Mouse (Mus musculus) forebrain, embryonic 13.5 days (tissue): ENCODE results near the gene Olfr1170. TPM values are rescaled to one million over a fixed set of nuclear protein-coding genes. Genes with fewer than 3 reads are reported as not detected.

Experiments
- ATAC-seq: fragments of 200-750 bp; cut with Nextera tagmentation; 2 replicates; pipeline ENCODE4 v1.8.0; 2017
- H3K27ac ChIP-seq: fragments of 300-500 bp; sonication (generic); 2 replicates; pipeline ENCODE4 v1.5.1; 2015; ENCODE audit warnings: inconsistent platforms, mild to moderate bottlenecking, moderate library complexity
- H3K27me3 ChIP-seq: fragments of 300-500 bp; sonication (generic); 2 replicates; pipeline ENCODE4 v1.6.1; 2015; ENCODE audit warnings: mild to moderate bottlenecking, inconsistent platforms
- H3K36me3 ChIP-seq: fragments of 300-500 bp; sonication (generic); 2 replicates; pipeline ENCODE4 v1.6.1; 2015; ENCODE audit warnings: mild to moderate bottlenecking, inconsistent platforms; ENCODE audit not compliant: poor library complexity, severe bottlenecking
- H3K4me1 ChIP-seq: fragments of 300-500 bp; sonication (generic); 2 replicates; pipeline ENCODE4 v1.6.1; 2015; ENCODE audit warnings: inconsistent platforms
- H3K4me2 ChIP-seq: fragments of 300-500 bp; sonication (generic); 2 replicates; pipeline ENCODE4 v1.6.1; 2015; ENCODE audit warnings: inconsistent platforms, mild to moderate bottlenecking, moderate library complexity
- H3K4me3 ChIP-seq: fragments of 300-500 bp; sonication (generic); 2 replicates; pipeline ENCODE4 v1.5.1; 2015; ENCODE audit warnings: mild to moderate bottlenecking, inconsistent platforms
- H3K9ac ChIP-seq: fragments of 300-500 bp; sonication (generic); 2 replicates; pipeline ENCODE4 v1.6.1; 2015; ENCODE audit warnings: mild to moderate bottlenecking, inconsistent platforms
- H3K9me3 ChIP-seq: fragments of 300-500 bp; sonication (generic); replicated peaks from 2 replicates; pipeline ENCODE4 v1.6.1; 2016; ENCODE audit warnings: inconsistent platforms
- WGBS: fragments of 180-500 bp; shearing (Covaris S2); methylation state at CpG from one replicate; pipeline ENCODE4 v1.1.7; 2015; 5-methylcytosine and 5-hydroxymethylcytosine counted together
- polyA plus RNA-seq: library from polyadenylated mRNA; unstranded; fragments of >200 nt; fragmentation: Nextera tagmentation; extraction: Ambion mirVana; gene quantifications from 2 replicates; pipeline ENCODE4 v1.2.1, GENCODE M21; 2015

Gene Olfr1170
- not detected in 2 replicates for polyA plus RNA-seq

- Histone ChIP-seq H3K4me3 (no peak within 1 kb of the TSS), H3K4me1 (no peaks in the 10 kb centered on the region), H3K36me3 (no peaks in the 10 kb centered on the region), H3K27ac (no peak within 1 kb of the TSS), H3K9ac (no peak within 1 kb of the TSS), H3K27me3 (no peaks in the 10 kb centered on the region), H3K4me2 (no peak within 1 kb of the TSS), H3K9me3 (no peaks in the 10 kb centered on the region)
- no peak for ATAC-seq
- 93% methylated on average over 1 of the region's 1 CpGs for WGBS
Measured at GRCm38 (mm10) chr2:88228234-88228633, at the start of gene Olfr1170. Olfr1170 (minus strand) TSS chr2:88228334.

GRCm38 (mm10) chr2:88220784-88221183 is 7.3 kb downstream of the Olfr1170 start:
- H3K4me1 ChIP-seq: no peaks in the 10 kb centered on the region
- H3K9ac ChIP-seq: no peak overlapping the region
- no peak overlapping the region for H3K4me2 ChIP-seq
- H3K27me3 ChIP-seq: no peaks in the 10 kb centered on the region
- 91% methylated on average over 1 of the region's 1 CpGs for WGBS
- no peaks in the 10 kb centered on the region for H3K9me3 ChIP-seq
- no peaks in the 10 kb centered on the region for H3K36me3 ChIP-seq
- no peak overlapping the region for H3K4me3 ChIP-seq
- no peak for ATAC-seq
- H3K27ac ChIP-seq: no peak overlapping the region

- Histone ChIP-seq H3K4me3 (no peak within 1 kb of the TSS), H3K27ac (no peak within 1 kb of the TSS), H3K9me3 (no peaks in the 10 kb centered on the region), H3K27me3 (no peaks in the 10 kb centered on the region), H3K9ac (no peak within 1 kb of the TSS), H3K4me1 (no peaks in the 10 kb centered on the region), H3K4me2 (no peak within 1 kb of the TSS), H3K36me3 (no peaks in the 10 kb centered on the region)
- WGBS: 90% methylated on average over 2 of the region's 2 CpGs
- no peak for ATAC-seq
Measured at GRCm38 (mm10) chr2:88181580-88181979, 46.6 kb downstream of the Olfr1170 start, which contains the start of gene Olfr1168. Olfr1168 (plus strand) TSS chr2:88181880.

Other genes starting within 250 kb of the Olfr1170 start
- not detected in 2 replicates for gene Olfr1158, start 238.2 kb downstream of the Olfr1170 start, polyA plus RNA-seq
- gene Olfr1160, start 220.1 kb downstream of the Olfr1170 start, polyA plus RNA-seq: not detected in 2 replicates
- not detected in 2 replicates for gene Olfr1161, start 205.6 kb downstream of the Olfr1170 start, polyA plus RNA-seq
- not detected in 2 replicates for gene Olfr73, start 190.6 kb downstream of the Olfr1170 start, polyA plus RNA-seq
- not detected in 2 replicates for gene Olfr1162, start 177.2 kb downstream of the Olfr1170 start, polyA plus RNA-seq
- gene Olfr1163, start 156.5 kb downstream of the Olfr1170 start, polyA plus RNA-seq: not detected in 2 replicates
- gene Olfr1164, start 134.4 kb downstream of the Olfr1170 start, polyA plus RNA-seq: not detected in 2 replicates
- not detected in 2 replicates for gene Olfr1166, start 100.1 kb downstream of the Olfr1170 start, polyA plus RNA-seq
- not detected in 2 replicates for gene Olfr1167, start 73.1 kb downstream of the Olfr1170 start, polyA plus RNA-seq
- not detected in 2 replicates for gene Olfr1168, start 46.5 kb downstream of the Olfr1170 start, polyA plus RNA-seq
- not detected in 2 replicates for gene Olfr1173, start 51.5 kb upstream of the Olfr1170 start, polyA plus RNA-seq
- gene Olfr1174-ps, start 86.8 kb upstream of the Olfr1170 start, polyA plus RNA-seq: not detected in 2 replicates
- not detected in 2 replicates for gene Olfr1175-ps, start 98.9 kb upstream of the Olfr1170 start, polyA plus RNA-seq
- gene Olfr1176, start 108.4 kb upstream of the Olfr1170 start, polyA plus RNA-seq: not detected in 2 replicates
- not detected in 2 replicates for gene Olfr1177-ps, start 118.2 kb upstream of the Olfr1170 start, polyA plus RNA-seq
- gene Olfr1178, start 158.7 kb upstream of the Olfr1170 start, polyA plus RNA-seq: not detected in 2 replicates
- gene Olfr1179, start 178.1 kb upstream of the Olfr1170 start, polyA plus RNA-seq: not detected in 2 replicates
- gene Olfr1180, start 190.8 kb upstream of the Olfr1170 start, polyA plus RNA-seq: not detected in 2 replicates
- not detected in 2 replicates for gene Olfr1181, start 197.8 kb upstream of the Olfr1170 start, polyA plus RNA-seq
- not detected in 2 replicates for gene Gm13757, start 220.8 kb upstream of the Olfr1170 start, polyA plus RNA-seq
- gene Olfr1183, start 226.5 kb upstream of the Olfr1170 start, polyA plus RNA-seq: not detected in 2 replicates